Mouse (Mus musculus) liver, embryonic 14.5 days (tissue): ENCODE measurements around the gene Rundc3a.

Experiments
- CTCF ChIP-seq: IDR thresholded peaks from 2 replicates; pipeline ENCODE4 v1.5.1; 2016; ENCODE audit warnings: antibody characterized with exemption, low read depth, control low read depth
- EP300 ChIP-seq: IDR thresholded peaks from 2 replicates; pipeline ENCODE4 v1.6.1; 2016; ENCODE audit warnings: antibody characterized with exemption, low read depth

DNA sequence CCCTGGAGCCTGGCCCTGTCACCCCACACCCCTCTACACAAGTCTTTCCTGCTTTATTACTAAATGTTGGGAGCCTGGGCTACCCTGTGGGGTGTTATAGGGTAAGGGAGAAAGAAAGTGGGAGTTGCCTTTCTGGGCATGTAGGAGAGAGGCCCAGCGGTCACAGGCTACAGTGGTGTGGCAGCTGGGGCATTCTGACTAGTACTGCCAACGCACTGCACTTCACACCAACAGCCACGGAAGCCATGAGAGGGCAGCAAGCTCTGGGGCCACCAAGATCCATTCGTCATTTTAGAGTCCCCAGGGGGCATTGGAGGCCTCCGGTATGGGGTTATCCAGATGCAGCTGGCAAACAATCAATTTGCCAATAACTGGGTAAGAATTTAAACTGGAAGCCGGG lies 48.9 kb downstream of the Rundc3a start:
- no peak for TF ChIP-seq CTCF
- no peak for TF ChIP-seq EP300
